ENCODE assay signal across 30 mouse cellular contexts in genomic region chrX:59085928-59086327, GRCm38 (mm10).
"Had no signal": no experiment of that assay in that cellular context is flagged by ENCODE, and none has a peak within 500 bp of the region (broad histone marks: within the 10 kb centered on the region; RNA-seq: fewer than 3 reads in every experiment).

No protein-coding gene starts in this region.

- H3K4me1 ChIP-seq: limb, embryonic 10.5 days; limb, embryonic 12.5 days; limb, embryonic 13.5 days; limb, embryonic 15.5 days; liver, embryonic 12.5 days; liver, embryonic 13.5 days; liver, embryonic 15.5 days; lung, embryonic 15.5 days; megakaryocyte, embryonic 14.5 days; midbrain, embryonic 10.5 days; midbrain, embryonic 12.5 days; midbrain, embryonic 15.5 days; neural tube, embryonic 12.5 days had no signal

- H3K4me2 ChIP-seq: limb, embryonic 12.5 days; limb, embryonic 13.5 days; limb, embryonic 15.5 days; liver, embryonic 11.5 days; liver, embryonic 12.5 days; liver, embryonic 13.5 days; liver, embryonic 15.5 days; lung, embryonic 14.5 days; lung, embryonic 15.5 days; midbrain, embryonic 11.5 days; midbrain, embryonic 12.5 days; midbrain, embryonic 15.5 days; neural tube, embryonic 12.5 days had no signal

- H3K27me3 ChIP-seq: limb, embryonic 12.5 days; limb, embryonic 13.5 days; limb, embryonic 15.5 days; liver, embryonic 12.5 days; liver, embryonic 13.5 days; liver, embryonic 15.5 days; lung, embryonic 15.5 days; megakaryocyte, embryonic 14.5 days; midbrain, embryonic 12.5 days; midbrain, embryonic 15.5 days; neural tube, embryonic 12.5 days had no signal

- DNase-seq: liver; liver, embryonic 13.5 days; liver, postnatal 0 days; lung, adult 18-20 months; lung, adult 2 months; lung, embryonic 14.5 days; lung, postnatal 10 days; lung, postnatal 14 days; lung, postnatal 36 days; lung, postnatal 4 days; midbrain, embryonic 14.5 days had no signal

- H3K27ac ChIP-seq: limb, embryonic 10.5 days; limb, embryonic 12.5 days; limb, embryonic 13.5 days; limb, embryonic 15.5 days; liver, embryonic 12.5 days; liver, embryonic 13.5 days; liver, embryonic 14.5 days; liver, embryonic 15.5 days; lung, embryonic 15.5 days; macrophage; midbrain, embryonic 10.5 days; midbrain, embryonic 12.5 days; midbrain, embryonic 15.5 days; neural tube, embryonic 12.5 days had no signal

- H3K4me3 ChIP-seq: limb, embryonic 10.5 days; limb, embryonic 12.5 days; limb, embryonic 13.5 days; limb, embryonic 15.5 days; liver, embryonic 12.5 days; liver, embryonic 13.5 days; liver, embryonic 15.5 days; lung, embryonic 15.5 days; megakaryocyte, embryonic 14.5 days; midbrain, embryonic 10.5 days; midbrain, embryonic 12.5 days; midbrain, embryonic 15.5 days; myocyte; neural tube, embryonic 12.5 days had no signal

- H3K9ac ChIP-seq: limb, embryonic 12.5 days; limb, embryonic 13.5 days; limb, embryonic 15.5 days; liver, embryonic 12.5 days; liver, embryonic 13.5 days; liver, embryonic 14.5 days; liver, embryonic 15.5 days; liver, postnatal 0 days; lung, embryonic 14.5 days; lung, embryonic 15.5 days; midbrain, embryonic 12.5 days; midbrain, embryonic 15.5 days; neural tube, embryonic 12.5 days had no signal

- H3K36me3 ChIP-seq: limb, embryonic 10.5 days; limb, embryonic 12.5 days; limb, embryonic 13.5 days; limb, embryonic 15.5 days; liver, embryonic 12.5 days; liver, embryonic 13.5 days; liver, embryonic 15.5 days; lung, embryonic 15.5 days; midbrain, embryonic 10.5 days; midbrain, embryonic 12.5 days; midbrain, embryonic 15.5 days; neural tube, embryonic 12.5 days had no signal

- ATAC-seq: liver, embryonic 12.5 days; liver, postnatal 0 days; lung, postnatal 0 days; midbrain, embryonic 15.5 days; midbrain, embryonic 16.5 days had no signal

- H3K9me3 ChIP-seq: limb, embryonic 10.5 days; limb, embryonic 12.5 days; limb, embryonic 13.5 days; limb, embryonic 15.5 days; liver, embryonic 12.5 days; liver, embryonic 13.5 days; liver, embryonic 15.5 days; lung, embryonic 15.5 days; megakaryocyte, embryonic 14.5 days; midbrain, embryonic 10.5 days; midbrain, embryonic 12.5 days; midbrain, embryonic 15.5 days; neural tube, embryonic 12.5 days had no signal
